Mouse (Mus musculus) E14TG2a.4 (cell line): ENCODE measurements around the gene Pitpna.
A peak's percentile ranks its signal among the peaks of the same experiment; 100 is the strongest.

Source experiments
- H3K27me3 ChIP-seq: 2 replicates; pipeline ENCODE4 v1.6.1; 2014; ENCODE audit warnings: low read length, control low read depth; ENCODE audit not compliant: insufficient read depth
- H3K36me3 ChIP-seq: 2 replicates; pipeline ENCODE4 v1.6.1; 2014; ENCODE audit warnings: low read length, control low read depth; ENCODE audit not compliant: insufficient read depth
- H3K4me1 ChIP-seq: replicated peaks from 2 replicates; pipeline ENCODE4 v1.6.1; 2014; ENCODE audit warnings: low read depth, low read length, control low read depth
- H3K4me3 ChIP-seq: replicated peaks from 2 replicates; pipeline ENCODE4 v1.5.1; 2014; ENCODE audit warnings: mild to moderate bottlenecking, low read length
- H3K9me3 ChIP-seq: 2 replicates; pipeline ENCODE4 v1.6.1; 2014; ENCODE audit warnings: low read length, control low read depth
- CTCF ChIP-seq: conservative IDR thresholded peaks from 2 replicates; pipeline ENCODE4 v1.5.1; 2014; ENCODE audit warnings: low read length
- NANOG ChIP-seq: IDR thresholded peaks from 2 replicates; pipeline ENCODE4 v1.6.1; 2014; ENCODE audit warnings: borderline replicate concordance, low read length, mixed read lengths
- POU5F1 ChIP-seq: IDR thresholded peaks from 2 replicates; pipeline ENCODE4 v1.6.1; 2014; ENCODE audit warnings: low read length, borderline replicate concordance

Pitpna gene

GRCm38 (mm10) chr11:75674875-75675274 lies 87.0 kb downstream of the Pitpna start:
- Histone ChIP-seq H3K9me3 (no peaks in the 10 kb centered on the region), H3K4me3 (no peak overlapping the region), H3K4me1 (peaks cover 31% of the 10 kb centered on the region), H3K36me3 (peaks cover 43% of the 10 kb centered on the region), H3K27me3 (no peaks in the 10 kb centered on the region)
- TF ChIP-seq POU5F1 (no peak), CTCF (no peak), NANOG (no peak)

GRCm38 (mm10) chr11:75677881-75678746 lies 90.2 kb downstream of the Pitpna start:
- Histone ChIP-seq H3K4me3 (peak overlapping the region; percentile 98), H3K4me1 (peaks cover 39% of the 10 kb centered on the region), H3K9me3 (no peaks in the 10 kb centered on the region), H3K36me3 (peaks cover 35% of the 10 kb centered on the region), H3K27me3 (no peaks in the 10 kb centered on the region)
- no peak for TF ChIP-seq NANOG
- TF ChIP-seq CTCF, result no peak
- no peak for TF ChIP-seq POU5F1
